Mouse (Mus musculus) right cerebral cortex, postnatal 36 days (tissue): ENCODE measurements around the gene Grwd1.
A peak's percentile ranks its signal among the peaks of the same experiment; 100 is the strongest.
"Not testable (repeated sequence)": the region's sequence is repeated elsewhere in the genome, so short reads cannot be mapped to it uniquely, and the experiment has no call there.

Experiments
- DNase-seq, 2 experiments: peaks; one replicate each; pipeline ENCODE4 v3.0.0; 2022; ENCODE audit warnings: low spot score in 2 of 2, mixed read lengths in 1 of 2

The Grwd1 gene

DNA sequence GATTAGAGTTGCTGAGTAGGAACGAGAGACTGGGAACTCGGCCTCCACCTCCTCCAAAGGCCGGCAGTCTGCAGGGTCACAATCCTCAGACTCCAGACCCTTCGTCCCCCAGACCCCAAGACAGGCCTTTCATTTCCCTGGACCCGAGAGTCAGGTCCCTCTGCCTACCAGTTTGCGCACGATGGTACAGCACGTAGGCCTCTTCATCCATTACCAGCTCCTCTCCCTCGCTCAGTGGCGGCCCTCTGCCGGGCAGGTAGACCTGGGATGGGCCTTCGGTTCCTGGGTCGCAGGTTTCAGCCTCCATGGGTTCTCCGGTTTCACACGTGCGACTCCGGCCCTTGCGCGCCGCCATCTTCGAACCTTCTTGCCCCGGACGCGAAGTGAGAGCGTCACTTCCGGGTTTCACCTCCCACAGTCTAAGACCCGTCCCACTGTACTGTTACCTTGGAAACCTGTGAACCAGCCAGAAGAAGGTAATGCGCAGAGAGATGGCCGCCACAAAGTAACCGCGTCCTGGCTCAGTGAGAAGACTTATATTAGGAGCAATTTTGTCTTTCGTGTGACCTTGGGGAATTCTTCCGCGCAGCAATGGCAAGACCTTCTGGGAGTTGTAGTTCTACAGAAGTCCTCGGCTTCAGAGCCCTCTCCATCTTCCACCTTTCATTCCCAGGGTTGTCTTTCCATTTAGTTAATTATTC lies at the start of gene Grwd1:
Gene Grwd1 (minus strand): TSS at position 518 of the 701 bp plus-strand sequence.
- DNase-seq = peak; percentile 81 to 84

GRCm38 (mm10) chr7:45880531-45880930 lies 49.8 kb upstream of the Grwd1 start:
- DNase-seq = no peak

DNA sequence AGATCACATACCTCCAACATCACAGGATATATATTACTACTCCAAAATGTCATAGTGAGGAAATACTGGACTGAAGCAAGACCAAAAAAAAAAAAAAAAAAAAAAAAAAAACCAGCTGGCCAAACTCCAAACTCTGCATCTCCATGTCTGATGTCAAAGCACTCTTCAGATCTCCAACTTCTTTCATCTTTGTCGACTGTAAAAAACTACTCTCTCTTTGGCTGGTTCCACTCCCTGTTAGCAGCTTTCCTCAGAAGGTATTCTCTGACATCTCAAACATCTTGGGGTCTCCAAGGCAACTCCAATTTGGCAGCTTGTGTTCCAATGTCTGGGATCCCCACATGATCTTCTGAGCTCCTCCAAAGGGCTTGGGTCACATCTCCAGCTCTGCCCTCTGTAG lies 47.5 kb upstream of the Grwd1 start, which contains the start of gene Grin2d:
Gene Grin2d (minus strand): TSS at position 101 of the 400 bp plus-strand sequence.
- not testable (repeated sequence) for DNase-seq

GRCm38 (mm10) chr7:45876895-45877294 lies 46.2 kb upstream of the Grwd1 start:
- DNase-seq = no peak

DNA sequence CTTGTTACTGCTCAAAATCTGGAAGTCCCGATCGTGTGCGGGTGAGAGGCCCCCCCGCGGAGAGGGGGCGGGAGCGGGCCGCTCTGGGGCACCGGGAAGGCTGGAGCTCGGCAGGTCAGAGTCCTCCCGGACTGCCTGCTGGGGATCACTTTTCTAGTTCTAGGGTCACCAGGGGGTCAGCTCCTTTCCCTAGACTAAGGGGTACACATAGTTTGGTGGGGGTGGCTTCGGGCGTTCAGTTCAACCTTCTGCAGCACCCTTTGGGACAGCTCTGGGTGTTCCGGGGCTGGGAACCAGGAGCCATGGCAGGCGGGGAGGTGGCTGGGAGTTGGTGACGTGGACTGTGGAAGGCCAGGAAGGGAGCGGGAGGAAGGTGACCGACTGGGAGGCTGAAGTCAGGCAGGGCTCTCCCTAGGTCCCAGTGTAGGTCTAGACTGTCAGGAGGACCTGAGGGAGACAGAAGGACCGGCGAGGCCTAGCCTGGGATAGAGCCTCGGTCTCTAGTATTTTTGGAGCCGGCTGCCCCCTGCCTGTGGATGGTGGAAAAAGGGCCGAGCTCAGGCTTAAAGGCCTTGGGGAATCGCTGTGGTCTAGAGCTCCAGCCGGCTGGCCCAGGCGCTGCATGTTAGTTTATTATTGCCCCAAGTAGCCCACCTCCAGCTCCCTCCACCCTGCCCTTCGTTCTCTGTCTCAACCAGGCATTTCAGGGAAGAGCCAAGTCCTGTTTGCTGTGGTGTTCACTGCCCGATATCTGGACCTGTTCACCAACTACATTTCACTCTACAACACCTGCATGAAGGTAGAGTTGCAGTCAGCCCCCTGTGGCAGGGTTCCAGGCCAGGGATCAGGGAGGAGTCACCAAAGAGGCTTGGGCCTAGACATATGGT lies 42.6 kb upstream of the Grwd1 start:
- DNase-seq = peak in 1 of 2 experiments; percentile 22

DNA sequence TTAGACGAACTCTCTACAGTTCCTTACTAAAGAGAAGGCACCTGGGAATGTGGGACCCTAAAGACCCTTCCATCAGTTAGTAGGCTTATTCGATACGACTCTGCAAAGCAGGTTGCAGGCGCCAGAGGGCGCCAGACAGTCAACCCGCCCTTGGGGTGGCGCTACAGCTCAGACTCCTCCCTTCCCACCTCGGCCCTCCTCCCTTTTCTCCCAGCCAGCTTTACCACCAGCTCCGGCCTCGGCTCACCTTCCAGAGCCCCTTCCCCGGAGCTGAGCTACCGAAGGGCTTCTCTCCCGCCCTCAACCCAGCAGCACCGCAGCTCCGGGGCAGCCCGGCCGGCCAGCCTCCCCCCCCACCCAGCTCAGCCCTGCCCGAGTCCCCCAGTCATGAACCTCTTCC lies 41.9 kb upstream of the Grwd1 start, which contains the start of gene Kdelr1:
Gene Kdelr1 (plus strand): TSS at position 149 of the 400 bp plus-strand sequence.
- peak; percentile 79 to 82 for DNase-seq

DNA sequence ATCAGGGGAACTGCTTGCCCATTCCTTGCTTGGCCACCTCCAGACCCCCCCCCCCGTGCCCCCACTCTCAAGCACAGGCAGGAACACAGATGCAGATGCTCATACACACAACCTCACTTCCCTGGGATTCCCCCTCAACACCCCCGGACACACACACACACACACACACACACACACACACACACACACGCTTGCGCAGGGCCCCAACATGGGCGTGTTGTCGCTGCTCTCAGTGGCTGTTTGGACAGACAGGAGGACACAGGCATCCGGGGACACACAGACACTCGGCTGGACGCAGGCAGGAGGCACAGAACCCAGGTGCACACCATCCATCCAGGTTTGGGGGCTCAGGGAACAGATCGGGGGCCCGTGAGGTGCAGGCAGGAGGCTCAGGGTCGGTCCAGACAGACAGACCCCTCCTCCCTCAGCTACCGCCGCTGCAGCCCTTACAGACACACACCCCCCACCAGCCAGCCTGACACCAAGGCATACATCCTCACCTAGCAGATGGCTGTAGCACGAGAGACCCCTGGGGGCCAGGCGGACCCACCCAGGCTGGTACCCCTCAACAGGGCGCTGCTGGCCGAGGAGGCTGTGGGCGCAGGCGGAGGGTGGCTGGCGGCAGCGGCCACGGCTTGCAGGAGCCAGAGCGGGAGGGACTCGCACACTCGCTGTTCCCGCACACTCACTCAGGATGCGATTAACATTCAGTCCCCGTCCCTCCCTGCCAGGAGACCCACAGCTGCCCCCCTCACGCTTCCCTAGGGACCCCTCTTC lies 39.7 kb upstream of the Grwd1 start:
- DNase-seq = no peak

DNA sequence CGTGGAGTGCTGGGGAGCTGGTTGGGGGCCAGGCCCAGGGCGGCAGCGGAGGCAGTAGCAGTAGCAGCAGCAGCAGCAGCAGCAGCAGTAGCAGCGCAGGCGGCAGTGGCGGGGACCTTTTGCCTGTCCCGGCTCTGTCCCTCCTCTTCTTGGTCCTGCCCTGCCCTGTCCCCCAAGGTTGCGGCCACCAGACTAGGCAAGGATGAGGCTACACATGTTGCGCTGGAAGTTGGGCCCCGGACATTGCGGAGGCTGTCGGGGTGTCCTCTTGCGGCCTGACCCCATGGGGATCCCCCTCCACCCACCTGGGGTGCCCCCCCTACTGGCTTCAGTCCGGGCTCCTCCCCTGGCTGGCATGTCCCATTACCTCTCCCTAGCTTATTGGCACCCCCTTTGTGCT lies 39.0 kb upstream of the Grwd1 start:
- DNase-seq = no peak

GRCm38 (mm10) chr7:45869107-45869670 lies 38.4 kb upstream of the Grwd1 start:
- no peak for DNase-seq

DNA sequence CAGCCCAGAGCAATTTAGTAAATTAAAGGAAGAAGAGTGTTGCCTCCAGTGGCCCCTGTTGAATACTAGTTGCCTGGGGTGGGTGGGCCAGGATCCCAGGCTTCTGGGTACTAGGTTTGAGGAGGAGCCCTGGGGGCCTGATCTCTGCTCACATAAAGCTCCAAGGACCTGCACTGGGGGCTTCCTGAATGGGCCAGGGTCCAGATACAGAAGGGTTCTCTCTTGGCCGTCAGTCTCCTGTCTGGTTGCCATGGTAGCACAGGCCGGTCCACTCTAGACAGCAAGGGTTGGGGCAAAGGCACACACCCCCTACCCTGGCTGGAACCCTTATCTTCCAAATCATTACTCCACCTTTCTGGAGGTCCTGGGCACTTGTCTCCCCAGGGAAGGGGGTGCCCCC lies 37.1 kb upstream of the Grwd1 start:
- no peak for DNase-seq

DNA sequence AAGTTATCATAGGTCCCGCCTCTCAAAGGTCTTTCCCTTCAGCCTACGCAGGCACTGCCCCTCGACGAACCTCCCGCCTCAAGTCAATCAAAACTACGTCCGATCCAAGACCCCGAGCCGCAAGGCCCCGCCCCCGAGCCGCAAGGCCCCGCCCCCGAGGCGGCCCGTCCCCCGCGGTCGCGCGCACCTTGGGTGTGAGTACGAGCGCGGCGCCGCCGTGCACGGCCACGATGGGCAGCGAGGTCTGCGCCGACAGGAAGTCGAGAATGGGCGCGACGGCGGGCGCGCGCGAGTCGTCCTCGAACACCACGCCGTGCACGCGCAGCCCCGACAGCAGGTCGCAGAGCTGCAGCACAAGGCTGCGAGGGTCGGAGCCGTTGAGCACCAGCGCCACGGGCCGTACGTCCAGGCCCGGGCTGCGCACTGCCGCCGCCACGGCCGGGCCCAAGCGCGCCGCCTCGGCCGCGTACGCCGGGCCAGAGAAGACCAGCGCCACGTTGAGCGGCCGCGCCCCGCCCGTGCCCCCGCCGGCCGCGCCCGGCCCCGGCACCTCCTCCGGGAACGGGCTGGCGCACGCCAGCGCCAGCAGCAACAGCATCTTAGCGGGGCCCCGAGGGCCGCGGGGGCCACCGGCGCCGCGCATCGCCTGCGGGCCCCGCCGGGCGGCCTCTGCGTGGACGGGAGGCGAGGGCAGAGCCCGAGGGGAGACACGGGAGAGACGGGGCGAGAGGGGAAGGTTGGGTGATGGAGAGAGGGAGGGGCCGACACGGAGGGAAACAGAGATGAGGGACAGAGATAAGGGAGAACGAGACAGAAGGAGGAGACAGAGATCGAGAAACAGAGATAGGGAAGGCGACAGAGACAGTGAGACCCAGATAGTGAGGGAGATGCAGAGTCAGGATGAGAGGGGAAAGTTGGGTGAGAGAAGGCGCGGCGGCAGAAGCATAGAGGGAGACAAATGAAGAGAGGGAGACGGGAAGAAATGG lies 35.5 kb upstream of the Grwd1 start:
- peak; percentile 74 to 76 for DNase-seq

GRCm38 (mm10) chr7:45864435-45864834 lies 33.7 kb upstream of the Grwd1 start:
- DNase-seq = no peak

DNA sequence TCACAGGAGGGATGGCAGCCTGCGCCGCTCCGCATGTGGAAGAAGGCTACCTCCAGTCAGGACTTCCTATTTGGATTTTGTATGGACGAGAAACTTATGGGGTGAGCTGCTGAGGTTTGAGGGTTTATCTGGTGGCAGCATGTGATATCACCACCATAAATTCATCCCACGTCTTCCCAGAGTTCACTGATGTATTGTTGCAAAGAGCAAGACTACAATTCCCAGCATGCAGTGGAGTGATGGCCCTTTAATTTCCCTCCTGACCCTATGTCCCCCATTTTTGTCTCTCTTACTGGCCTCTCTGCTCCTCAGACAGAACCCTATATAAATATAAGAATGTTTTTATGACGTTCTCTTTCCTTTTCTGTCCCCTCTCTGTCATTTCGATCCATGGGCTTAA lies 32.1 kb upstream of the Grwd1 start:
- no peak for DNase-seq

DNA sequence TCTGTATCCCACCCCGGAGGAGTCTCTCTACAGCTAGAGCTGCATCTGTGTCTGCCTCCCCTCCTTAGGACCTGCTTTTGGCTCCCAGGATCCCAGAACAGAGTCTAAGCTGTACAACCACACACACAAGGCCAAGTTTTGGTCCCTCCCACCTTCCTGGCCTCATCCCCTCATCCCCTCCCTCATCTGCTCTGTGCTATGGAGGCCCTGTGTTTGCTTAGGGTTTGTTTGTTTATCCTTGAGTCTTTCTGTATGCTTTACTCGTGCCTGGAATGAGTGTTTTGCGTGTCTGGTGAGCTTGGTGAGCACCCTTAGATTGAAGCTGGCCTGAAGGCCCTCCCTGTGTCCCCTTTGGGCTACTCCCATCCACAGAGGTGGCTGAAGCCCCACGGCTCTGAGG lies 28.3 kb upstream of the Grwd1 start:
- DNase-seq = no peak

- no peak for DNase-seq
Measured at GRCm38 (mm10) chr7:45856950-45857901, 26.5 kb upstream of the Grwd1 start.

- no peak for DNase-seq
Measured at GRCm38 (mm10) chr7:45853089-45853488, 22.3 kb upstream of the Grwd1 start.

GRCm38 (mm10) chr7:45850661-45851060 lies 19.9 kb upstream of the Grwd1 start:
- no peak for DNase-seq

- DNase-seq = no peak
Measured at GRCm38 (mm10) chr7:45848447-45849027, 17.8 kb upstream of the Grwd1 start.
